Mouse (Mus musculus): Measurements from ENCODE around the gene Lsm10.

DNA sequence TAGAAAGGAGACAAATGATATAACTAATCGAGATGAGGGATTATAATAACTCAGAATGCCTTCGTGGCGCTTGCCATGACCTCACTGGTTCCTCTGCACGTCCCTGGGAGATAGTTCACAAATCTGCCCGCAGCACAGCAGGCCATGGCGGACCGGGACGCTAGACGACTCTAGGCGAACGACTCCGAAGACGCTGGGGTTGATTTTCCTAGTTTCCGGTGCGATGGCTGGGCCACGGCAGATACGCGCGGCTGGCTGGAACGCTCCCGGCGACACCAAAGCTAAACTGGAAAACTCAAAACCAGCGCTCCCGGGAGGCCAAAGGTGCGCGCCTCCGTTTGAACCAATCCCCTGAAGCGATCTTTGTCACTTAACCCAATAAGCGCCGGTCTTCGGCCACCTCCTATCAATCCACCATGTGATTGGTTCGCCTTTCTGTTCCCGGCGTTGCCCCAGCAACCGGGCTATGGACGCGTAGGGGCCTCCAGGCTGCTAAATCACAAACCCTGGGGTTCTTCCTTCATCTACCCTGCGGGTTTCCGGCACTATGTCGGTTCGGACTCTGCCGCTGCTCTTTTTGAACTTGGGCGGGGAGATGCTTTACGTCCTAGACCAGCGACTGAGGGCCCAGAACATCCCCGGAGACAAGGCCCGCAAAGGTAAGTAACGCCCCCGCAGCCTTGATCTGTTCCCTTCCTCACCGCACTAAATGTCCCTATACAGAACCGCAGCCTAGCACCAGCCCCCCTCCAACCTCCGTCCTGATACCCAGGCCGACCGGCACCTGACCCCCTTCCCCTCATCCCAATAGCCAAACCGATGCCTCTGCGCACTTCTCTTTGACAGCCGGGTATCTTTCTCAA is 38.1 kb upstream of the Lsm10 start, which contains the start of gene Oscp1:
- TF ChIP-seq EP300 (IDR thresholded peaks at IDR 0.05) (peak; percentile 35; the same call in 1 of the 2 replicates), CTCF (IDR thresholded peaks at IDR 0.05) (no peak)

Data from lung, postnatal 0 days (tissue).